Mouse (Mus musculus): ENCODE measurements at regions not wholly inside any gene's neighbourhood (a gene's known extent, or its start where the extent isn't known, plus 50 kb on each side); places are given as distances from the start of the nearest gene placed in this dataset.

- H3K27ac ChIP-seq: no peak overlapping the region
- H3K36me3 ChIP-seq (ENCODE audit: poor library complexity, severe bottlenecking): no peaks in the 10 kb centered on the region
- no peaks in the 10 kb centered on the region for H3K4me1 ChIP-seq
- 93% methylated on average over 2 of the region's 2 CpGs for WGBS
- no peak overlapping the region for H3K9ac ChIP-seq
- H3K4me3 ChIP-seq: no peak overlapping the region
- H3K9me3 ChIP-seq (replicated peaks): no peaks in the 10 kb centered on the region
- no peaks in the 10 kb centered on the region for H3K27me3 ChIP-seq
- ATAC-seq: no peak
- no peak overlapping the region for H3K4me2 ChIP-seq
Observed at GRCm38 (mm10) chr6:41119176-41119575, 83.9 kb upstream of the 2210010C04Rik start.

GRCm38 (mm10) chr6:41118201-41118976 lies 83.1 kb upstream of the 2210010C04Rik start:
- no peak overlapping the region for H3K4me3 ChIP-seq
- H3K27me3 ChIP-seq: no peaks in the 10 kb centered on the region
- H3K27ac ChIP-seq: no peak overlapping the region
- H3K36me3 ChIP-seq (ENCODE audit: poor library complexity, severe bottlenecking): no peaks in the 10 kb centered on the region
- no peak overlapping the region; the same call in 1 of the 2 replicates for H3K4me2 ChIP-seq
- no peaks in the 10 kb centered on the region for H3K9me3 ChIP-seq (replicated peaks)
- 16% methylated on average over 7 of the region's 7 CpGs for WGBS
- H3K4me1 ChIP-seq: no peaks in the 10 kb centered on the region
- ATAC-seq: peak; percentile 50; the same call in 1 of the 2 replicates
- H3K9ac ChIP-seq: no peak overlapping the region

GRCm38 (mm10) chr6:41113943-41114342 lies 78.6 kb upstream of the 2210010C04Rik start:
- H3K9me3 ChIP-seq (replicated peaks): no peaks in the 10 kb centered on the region
- H3K27me3 ChIP-seq: no peaks in the 10 kb centered on the region
- H3K36me3 ChIP-seq (ENCODE audit: poor library complexity, severe bottlenecking): no peaks in the 10 kb centered on the region
- WGBS: 58% methylated on average over 1 of the region's 1 CpGs
- H3K4me3 ChIP-seq: no peak overlapping the region
- no peaks in the 10 kb centered on the region for H3K4me1 ChIP-seq
- H3K27ac ChIP-seq: no peak overlapping the region
- no peak for ATAC-seq
- no peak overlapping the region for H3K9ac ChIP-seq
- no peak overlapping the region for H3K4me2 ChIP-seq

- Histone ChIP-seq H3K4me3 (no peak overlapping the region), H3K9ac (no peak overlapping the region), H3K4me1 (no peaks in the 10 kb centered on the region), H3K9me3 (replicated peaks) (no peaks in the 10 kb centered on the region), H3K4me2 (no peak overlapping the region), H3K27me3 (no peaks in the 10 kb centered on the region), H3K27ac (no peak overlapping the region), H3K36me3 (ENCODE audit: poor library complexity, severe bottlenecking) (no peaks in the 10 kb centered on the region)
- WGBS: 47% methylated on average over 7 of the region's 7 CpGs
- 0 out of 2 replicates have a peak, but pooled peaks have one; percentile 45 for ATAC-seq
Observed at GRCm38 (mm10) chr6:41112861-41113610, 77.7 kb upstream of the 2210010C04Rik start.

- Histone ChIP-seq H3K36me3 (ENCODE audit: poor library complexity, severe bottlenecking) (no peaks in the 10 kb centered on the region), H3K9me3 (replicated peaks) (no peaks in the 10 kb centered on the region), H3K27me3 (no peaks in the 10 kb centered on the region), H3K27ac (no peak overlapping the region), H3K9ac (no peak overlapping the region), H3K4me2 (no peak overlapping the region), H3K4me3 (no peak overlapping the region), H3K4me1 (no peaks in the 10 kb centered on the region)
- ATAC-seq: no peak
Observed at GRCm38 (mm10) chr6:41111829-41112228, 76.5 kb upstream of the 2210010C04Rik start.

- Histone ChIP-seq H3K4me1 (no peaks in the 10 kb centered on the region), H3K4me2 (no peak overlapping the region), H3K4me3 (no peak overlapping the region), H3K36me3 (ENCODE audit: poor library complexity, severe bottlenecking) (no peaks in the 10 kb centered on the region), H3K27ac (no peak overlapping the region), H3K9ac (no peak overlapping the region), H3K9me3 (replicated peaks) (no peaks in the 10 kb centered on the region), H3K27me3 (no peaks in the 10 kb centered on the region)
- ATAC-seq: no peak
- 77% methylated on average over 1 of the region's 1 CpGs for WGBS
Observed at GRCm38 (mm10) chr6:41108897-41109296, 73.6 kb upstream of the 2210010C04Rik start.

GRCm38 (mm10) chr6:41103689-41104400 lies 68.5 kb upstream of the 2210010C04Rik start:
- H3K36me3 ChIP-seq (ENCODE audit: poor library complexity, severe bottlenecking): no peaks in the 10 kb centered on the region
- H3K9ac ChIP-seq: no peak overlapping the region
- 88% methylated on average over 6 of the region's 6 CpGs for WGBS
- H3K4me2 ChIP-seq: no peak overlapping the region
- no peak overlapping the region for H3K27ac ChIP-seq
- no peak overlapping the region for H3K4me3 ChIP-seq
- no peaks in the 10 kb centered on the region for H3K4me1 ChIP-seq
- no peaks in the 10 kb centered on the region for H3K9me3 ChIP-seq (replicated peaks)
- no peaks in the 10 kb centered on the region for H3K27me3 ChIP-seq
- ATAC-seq: no peak

GRCm38 (mm10) chr6:41101997-41102396 lies 66.7 kb upstream of the 2210010C04Rik start:
- no peak for ATAC-seq

GRCm38 (mm10) chr6:41100258-41100657 lies 64.9 kb upstream of the 2210010C04Rik start:
- Histone ChIP-seq H3K27me3 (no peaks in the 10 kb centered on the region), H3K36me3 (ENCODE audit: poor library complexity, severe bottlenecking) (no peaks in the 10 kb centered on the region), H3K4me3 (no peak overlapping the region), H3K9me3 (replicated peaks) (no peaks in the 10 kb centered on the region), H3K27ac (no peak overlapping the region), H3K9ac (no peak overlapping the region), H3K4me2 (no peak overlapping the region), H3K4me1 (no peaks in the 10 kb centered on the region)
- WGBS: 87% methylated on average over 2 of the region's 2 CpGs
- no peak for ATAC-seq

More at GRCm38 (mm10) chr6:41101997-41102396, 66.7 kb upstream of the 2210010C04Rik start:
- Histone ChIP-seq H3K4me3 (no peak overlapping the region), H3K9me3 (replicated peaks) (no peaks in the 10 kb centered on the region), H3K27ac (no peak overlapping the region), H3K4me2 (no peak overlapping the region), H3K9ac (no peak overlapping the region), H3K4me1 (no peaks in the 10 kb centered on the region), H3K27me3 (no peaks in the 10 kb centered on the region), H3K36me3 (ENCODE audit: poor library complexity, severe bottlenecking) (no peaks in the 10 kb centered on the region)
- WGBS: 79% methylated on average over 2 of the region's 2 CpGs

GRCm38 (mm10) chr6:41091177-41091829 lies 56.0 kb upstream of the 2210010C04Rik start:
- H3K27ac ChIP-seq: no peak overlapping the region
- no peak overlapping the region for H3K9ac ChIP-seq
- H3K4me1 ChIP-seq: no peaks in the 10 kb centered on the region
- peak; percentile 43; the same call in 1 of the 2 replicates for ATAC-seq
- no peaks in the 10 kb centered on the region for H3K27me3 ChIP-seq
- no peak overlapping the region for H3K4me3 ChIP-seq
- no peaks in the 10 kb centered on the region for H3K9me3 ChIP-seq (replicated peaks)
- H3K4me2 ChIP-seq: no peak overlapping the region
- H3K36me3 ChIP-seq (ENCODE audit: poor library complexity, severe bottlenecking): no peaks in the 10 kb centered on the region
- 57% methylated on average over 4 of the region's 4 CpGs for WGBS
